Mouse (Mus musculus) midbrain, embryonic 14.5 days (tissue): ENCODE measurements around the gene Zmynd11. TPM values are rescaled to one million over a fixed set of nuclear protein-coding genes. Genes with fewer than 3 reads are reported as not detected.
A peak's percentile ranks its signal among the peaks of the same experiment; 100 is the strongest.

Experiments used
- ATAC-seq: fragments of 200-750 bp; cut with Nextera tagmentation; 2 replicates; pipeline ENCODE4 v1.8.0; 2017; ENCODE audit warnings: moderate number of reproducible peaks, moderate library complexity; ENCODE audit not compliant: low FRiP score, low TSS enrichment
- DNase-seq: peaks from one replicate; pipeline ENCODE4 v3.0.0-alpha.2; 2015
- H3K27ac ChIP-seq: fragments of 300-500 bp; sonication (generic); replicated peaks from 2 replicates; pipeline ENCODE4 v1.5.1; 2014; ENCODE audit warnings: mild to moderate bottlenecking, low read depth, low read length, moderate library complexity
- H3K27me3 ChIP-seq: fragments of 300-500 bp; sonication (generic); 2 replicates; pipeline ENCODE4 v1.6.1; 2014; ENCODE audit warnings: low read length, control low read depth, mixed read lengths; ENCODE audit not compliant: control insufficient read depth, insufficient read depth
- H3K36me3 ChIP-seq: fragments of 300-500 bp; sonication (generic); 2 replicates; pipeline ENCODE4 v1.6.1; 2014; ENCODE audit warnings: low read length, control low read depth; ENCODE audit not compliant: control insufficient read depth, insufficient read depth
- H3K4me1 ChIP-seq: fragments of 300-500 bp; sonication (generic); 2 replicates; pipeline ENCODE4 v1.6.1; 2014; ENCODE audit warnings: mild to moderate bottlenecking, antibody characterized with exemption, low read length, control low read depth; ENCODE audit not compliant: control insufficient read depth, insufficient read depth
- H3K4me2 ChIP-seq: fragments of 300-500 bp; sonication (generic); 2 replicates; pipeline ENCODE4 v1.6.1; 2014; ENCODE audit warnings: mild to moderate bottlenecking, low read length, moderate library complexity
- H3K4me3 ChIP-seq: fragments of 300-500 bp; sonication (generic); replicated peaks from 2 replicates; pipeline ENCODE4 v1.5.1; 2014; ENCODE audit warnings: low read depth, low read length
- H3K9ac ChIP-seq: fragments of 300-500 bp; sonication (generic); replicated peaks from 2 replicates; pipeline ENCODE4 v1.6.1; 2014; ENCODE audit warnings: mild to moderate bottlenecking, low read length, moderate library complexity
- H3K9me3 ChIP-seq: fragments of 300-500 bp; sonication (generic); 2 replicates; pipeline ENCODE4 v1.6.1; 2016; ENCODE audit warnings: low read length, control low read depth, mixed read lengths; ENCODE audit not compliant: control insufficient read depth
- WGBS: fragments of 180-500 bp; shearing (Covaris S2); extraction: QIAGEN DNeasy Blood & Tissue Kit; methylation state at CpG from one replicate; pipeline ENCODE4 v1.1.7; 2014; 5-methylcytosine and 5-hydroxymethylcytosine counted together
- polyA plus RNA-seq: library from polyadenylated mRNA; unstranded; fragments of >200 nt; fragmentation: Nextera tagmentation; extraction: Ambion mirVana; gene quantifications from 2 replicates; pipeline ENCODE4 v1.2.1, GENCODE M21; 2014

Zmynd11 gene
- polyA plus RNA-seq: 146 and 198 TPM in 2 replicates

DNA sequence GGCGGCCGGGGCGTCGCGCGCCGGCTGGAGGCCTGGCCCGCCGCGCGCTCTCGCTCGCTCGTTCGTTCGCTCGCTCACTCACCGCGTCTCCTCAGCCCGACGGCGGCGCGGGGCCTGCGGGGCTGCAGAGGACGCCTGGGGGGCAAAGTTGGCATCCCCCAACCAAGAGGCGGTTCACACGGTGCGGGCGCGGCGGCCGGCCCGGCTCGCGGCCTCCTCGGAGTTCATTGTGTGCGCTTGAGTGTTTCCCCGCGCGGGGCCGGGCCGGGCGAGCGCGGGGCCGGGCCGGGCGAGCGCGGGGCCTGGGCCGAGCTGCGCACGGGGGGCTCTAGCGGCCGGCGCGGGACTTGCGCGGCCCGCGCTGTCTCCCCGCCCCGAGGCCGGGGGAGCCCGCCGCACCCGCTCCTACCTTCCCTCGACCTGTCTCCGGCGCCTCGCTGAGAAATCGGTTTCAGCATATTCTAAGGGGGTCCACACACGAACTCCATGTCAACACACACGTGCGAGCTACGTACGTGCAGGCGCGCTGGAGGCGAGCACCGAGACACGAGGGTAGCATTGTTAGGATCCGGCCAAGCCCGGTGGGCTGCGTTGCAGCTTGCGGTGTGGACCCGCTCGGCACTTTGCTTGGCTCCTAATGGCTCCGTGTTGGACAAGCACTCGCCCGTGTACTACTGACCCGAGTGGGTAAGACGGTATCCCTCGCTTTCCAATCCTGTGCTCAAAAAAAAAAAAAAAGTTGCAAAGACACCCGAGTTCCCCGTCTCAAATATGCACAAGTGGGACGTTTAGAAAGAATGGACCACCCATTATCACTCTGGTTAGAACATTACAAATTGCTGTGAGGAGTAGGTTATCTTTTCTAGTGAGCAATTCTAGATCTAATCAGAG, at the start of gene Zmynd11:
Gene Zmynd11, minus strand, starts transcription at position 685 of the 891 bp plus-strand sequence.
- peak within 1 kb of the TSS; percentile 78 for H3K4me2 ChIP-seq
- peaks cover 38% of the 10 kb centered on the region for H3K4me1 ChIP-seq
- H3K27ac ChIP-seq: peak within 1 kb of the TSS; percentile 99
- DNase-seq (peak; percentile 86), ATAC-seq (peak; percentile 88)
- no peaks in the 10 kb centered on the region for H3K27me3 ChIP-seq
- no peaks in the 10 kb centered on the region for H3K9me3 ChIP-seq
- peak within 1 kb of the TSS; percentile 95 for H3K4me3 ChIP-seq
- WGBS: under 1% methylated on average over 97 of the region's 98 CpGs
- no peaks in the 10 kb centered on the region for H3K36me3 ChIP-seq
- peak within 1 kb of the TSS; percentile 99 for H3K9ac ChIP-seq

GRCm38 (mm10) chr13:9795889-9796631, 30.9 kb upstream of the Zmynd11 start:
- WGBS: under 1% methylated on average over 12 of the region's 12 CpGs
- H3K27me3 ChIP-seq: no peaks in the 10 kb centered on the region
- peak overlapping the region; percentile 86 for H3K27ac ChIP-seq
- no peaks in the 10 kb centered on the region for H3K36me3 ChIP-seq
- peak overlapping the region; percentile 61 for H3K9ac ChIP-seq
- H3K9me3 ChIP-seq: no peaks in the 10 kb centered on the region
- peak; percentile 80 for DNase-seq
- ATAC-seq: peak; percentile 79
- peak overlapping the region; percentile 64 for H3K4me2 ChIP-seq
- peaks cover 7% of the 10 kb centered on the region; the same call in 1 of the 2 replicates for H3K4me1 ChIP-seq
- peak overlapping the region; percentile 32 for H3K4me3 ChIP-seq

- H3K4me1 ChIP-seq: no peaks in the 10 kb centered on the region
These were observed 20.9 kb upstream of the Zmynd11 start for GRCm38 (mm10) chr13:9786050-9786449.

GRCm38 (mm10) chr13:9783717-9784116, 18.6 kb upstream of the Zmynd11 start:
- ATAC-seq (no peak), DNase-seq (no peak)
- H3K4me2 ChIP-seq: no peak overlapping the region
- no peaks in the 10 kb centered on the region for H3K4me1 ChIP-seq
- WGBS: 90% methylated on average over 3 of the region's 3 CpGs
- no peaks in the 10 kb centered on the region for H3K36me3 ChIP-seq
- no peak overlapping the region for H3K9ac ChIP-seq
- H3K27ac ChIP-seq: no peak overlapping the region
- no peaks in the 10 kb centered on the region for H3K9me3 ChIP-seq
- H3K4me3 ChIP-seq: no peak overlapping the region
- no peaks in the 10 kb centered on the region for H3K27me3 ChIP-seq

More at GRCm38 (mm10) chr13:9786050-9786449, 20.9 kb upstream of the Zmynd11 start:
- no peaks in the 10 kb centered on the region for H3K9me3 ChIP-seq
- H3K27me3 ChIP-seq: no peaks in the 10 kb centered on the region
- DNase-seq: peak; percentile 33
- H3K36me3 ChIP-seq: no peaks in the 10 kb centered on the region
- no peak overlapping the region for H3K9ac ChIP-seq
- no peak overlapping the region for H3K27ac ChIP-seq
- H3K4me2 ChIP-seq: no peak overlapping the region
- 35% methylated on average over 3 of the region's 3 CpGs for WGBS
- peak; percentile 48 for ATAC-seq
- no peak overlapping the region for H3K4me3 ChIP-seq

DNA sequence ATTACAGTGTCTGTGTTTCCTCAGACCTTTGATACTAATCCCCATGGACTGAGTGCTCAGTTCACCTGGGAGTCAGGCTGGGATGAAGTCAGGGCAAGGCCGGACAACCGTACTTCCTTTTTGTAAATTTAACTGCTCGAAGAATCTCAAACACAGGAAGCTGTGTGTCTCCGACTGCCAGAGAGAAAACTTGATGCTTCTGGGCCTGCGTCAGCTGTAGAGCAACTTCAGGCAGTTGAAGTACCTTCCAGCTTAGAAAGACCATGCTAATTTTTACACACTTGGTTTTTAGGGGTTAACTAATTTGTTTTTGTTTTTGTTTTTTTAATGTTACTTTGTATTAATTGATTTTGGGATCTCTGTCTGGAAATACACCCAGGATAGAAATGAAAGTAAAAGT, 10.8 kb upstream of the Zmynd11 start:
- Histone ChIP-seq H3K4me1 (no peaks in the 10 kb centered on the region), H3K27me3 (no peaks in the 10 kb centered on the region), H3K4me3 (no peak overlapping the region), H3K9ac (no peak overlapping the region), H3K9me3 (no peaks in the 10 kb centered on the region), H3K27ac (no peak overlapping the region), H3K36me3 (no peaks in the 10 kb centered on the region), H3K4me2 (no peak overlapping the region)
- DNase-seq (no peak), ATAC-seq (no peak)
- 86% methylated on average over 5 of the region's 5 CpGs for WGBS

DNA sequence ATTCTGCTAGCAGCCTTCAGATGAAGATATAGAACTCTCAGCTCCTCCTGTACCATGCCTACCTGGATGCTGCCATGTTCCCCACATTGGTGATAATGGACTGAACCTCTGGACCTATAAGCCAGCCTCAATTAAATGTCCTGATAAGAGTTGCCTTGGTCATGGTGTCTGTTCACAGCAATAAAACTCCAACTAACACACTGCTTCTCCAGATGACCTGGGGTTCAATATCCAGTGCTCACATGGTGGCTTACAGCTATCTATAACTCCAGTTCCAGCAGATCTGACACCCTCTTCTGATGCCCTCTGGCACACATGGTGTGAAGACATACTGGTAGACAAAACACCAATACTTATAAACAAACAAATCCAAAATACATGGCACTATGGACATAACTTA, 8.9 kb upstream of the Zmynd11 start:
- no peaks in the 10 kb centered on the region for H3K36me3 ChIP-seq
- DNase-seq (no peak), ATAC-seq (no peak)
- H3K4me1 ChIP-seq: no peaks in the 10 kb centered on the region
- no peak overlapping the region for H3K4me2 ChIP-seq
- no peak overlapping the region for H3K9ac ChIP-seq
- H3K9me3 ChIP-seq: no peaks in the 10 kb centered on the region
- no peak overlapping the region for H3K27ac ChIP-seq
- no peak overlapping the region for H3K4me3 ChIP-seq
- no peaks in the 10 kb centered on the region for H3K27me3 ChIP-seq

- no peak overlapping the region for H3K9ac ChIP-seq
- H3K4me1 ChIP-seq: peaks cover 17% of the 10 kb centered on the region
- no peaks in the 10 kb centered on the region for H3K36me3 ChIP-seq
- no peaks in the 10 kb centered on the region for H3K27me3 ChIP-seq
- H3K4me2 ChIP-seq: no peak overlapping the region
- DNase-seq (no peak), ATAC-seq (no peak)
- 68% methylated on average over 5 of the region's 5 CpGs for WGBS
- H3K27ac ChIP-seq: no peak overlapping the region
- no peak overlapping the region for H3K4me3 ChIP-seq
- no peaks in the 10 kb centered on the region for H3K9me3 ChIP-seq
These were observed 2.1 kb upstream of the Zmynd11 start for GRCm38 (mm10) chr13:9767279-9767678.

- no peak overlapping the region for H3K4me3 ChIP-seq
- no peak overlapping the region for H3K4me2 ChIP-seq
- no peak overlapping the region for H3K9ac ChIP-seq
- DNase-seq: no peak
- no peaks in the 10 kb centered on the region for H3K9me3 ChIP-seq
- ATAC-seq: no peak
- H3K27ac ChIP-seq: no peak overlapping the region
- H3K36me3 ChIP-seq: no peaks in the 10 kb centered on the region
- WGBS: 68% methylated on average over 1 of the region's 1 CpGs
- H3K4me1 ChIP-seq: peaks cover 25% of the 10 kb centered on the region
- H3K27me3 ChIP-seq: no peaks in the 10 kb centered on the region
These were observed 1.4 kb upstream of the Zmynd11 start for GRCm38 (mm10) chr13:9766497-9766896.
